Mouse (Mus musculus): Measurements from ENCODE around the gene Cd40.

Gene Cd40

GRCm38 (mm10) chr2:165056377-165057085 is 1.1 kb downstream of the Cd40 start:
- DNase-seq (ENCODE audit: low read depth, low spot score): no peak

DNA sequence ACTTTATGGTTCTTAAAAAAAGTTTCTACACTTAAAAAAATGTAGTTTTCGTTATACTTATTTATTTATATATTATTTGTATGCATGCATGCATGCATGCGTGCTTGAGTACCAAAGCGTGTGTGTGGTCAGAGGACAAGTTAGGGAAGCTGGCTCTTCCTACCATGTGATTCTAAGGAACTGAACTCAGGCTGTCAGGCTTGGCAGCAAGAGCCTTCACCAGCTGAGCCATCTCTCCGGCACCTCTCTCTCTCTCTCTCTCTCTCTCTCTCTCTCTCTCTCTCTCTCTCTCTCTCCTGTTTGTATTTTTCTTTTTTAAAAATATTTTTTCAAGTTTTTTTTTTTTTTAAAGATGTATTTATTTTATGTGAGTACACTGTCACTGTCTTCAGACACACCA is 4.5 kb downstream of the Cd40 start:
- no peak for DNase-seq (ENCODE audit: low read depth, low spot score)

GRCm38 (mm10) chr2:165061638-165062433 is 6.4 kb downstream of the Cd40 start:
- DNase-seq (ENCODE audit: low read depth, low spot score): peak; percentile 13

DNA sequence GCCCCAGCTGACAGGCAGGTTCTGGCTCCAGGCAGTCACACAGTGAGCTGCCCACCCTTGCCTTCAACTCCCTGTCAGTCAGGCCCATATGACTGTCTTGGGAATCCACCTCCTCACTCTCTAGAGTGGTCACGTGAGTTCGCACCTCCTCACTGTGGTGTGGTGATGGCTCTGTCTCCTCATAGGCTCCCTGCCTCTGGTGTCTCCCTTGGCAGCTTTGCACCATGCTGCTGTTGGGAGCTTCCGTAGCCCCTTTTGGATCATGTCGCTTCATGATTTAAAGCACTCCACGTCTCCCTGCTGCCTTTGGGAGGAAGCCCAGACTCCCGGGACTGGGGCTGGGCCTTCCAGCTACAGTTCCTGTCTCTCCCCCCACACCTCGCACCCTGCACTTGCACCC is 9.1 kb downstream of the Cd40 start:
- DNase-seq (ENCODE audit: low read depth, low spot score): no peak

DNA sequence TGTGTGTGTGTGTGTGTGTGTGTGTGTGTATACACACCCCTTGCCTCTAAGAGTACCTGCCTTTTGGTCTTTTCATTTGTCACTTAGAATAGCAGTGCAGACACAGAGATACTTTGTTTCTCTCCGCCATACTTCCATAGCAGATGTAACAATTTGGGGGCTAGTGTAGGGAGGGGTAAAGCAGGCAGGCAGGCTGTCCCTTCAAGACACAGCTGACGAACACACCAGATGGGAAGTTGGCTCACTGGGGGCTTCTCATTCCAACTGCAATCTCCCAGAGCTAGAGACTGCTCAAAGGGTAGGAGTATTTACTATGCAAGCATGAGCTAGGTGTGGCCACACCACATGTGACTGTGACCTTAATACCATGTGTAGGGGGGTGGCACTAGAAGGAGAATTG is 13.4 kb downstream of the Cd40 start:
- no peak for DNase-seq (ENCODE audit: low read depth, low spot score)

DNA sequence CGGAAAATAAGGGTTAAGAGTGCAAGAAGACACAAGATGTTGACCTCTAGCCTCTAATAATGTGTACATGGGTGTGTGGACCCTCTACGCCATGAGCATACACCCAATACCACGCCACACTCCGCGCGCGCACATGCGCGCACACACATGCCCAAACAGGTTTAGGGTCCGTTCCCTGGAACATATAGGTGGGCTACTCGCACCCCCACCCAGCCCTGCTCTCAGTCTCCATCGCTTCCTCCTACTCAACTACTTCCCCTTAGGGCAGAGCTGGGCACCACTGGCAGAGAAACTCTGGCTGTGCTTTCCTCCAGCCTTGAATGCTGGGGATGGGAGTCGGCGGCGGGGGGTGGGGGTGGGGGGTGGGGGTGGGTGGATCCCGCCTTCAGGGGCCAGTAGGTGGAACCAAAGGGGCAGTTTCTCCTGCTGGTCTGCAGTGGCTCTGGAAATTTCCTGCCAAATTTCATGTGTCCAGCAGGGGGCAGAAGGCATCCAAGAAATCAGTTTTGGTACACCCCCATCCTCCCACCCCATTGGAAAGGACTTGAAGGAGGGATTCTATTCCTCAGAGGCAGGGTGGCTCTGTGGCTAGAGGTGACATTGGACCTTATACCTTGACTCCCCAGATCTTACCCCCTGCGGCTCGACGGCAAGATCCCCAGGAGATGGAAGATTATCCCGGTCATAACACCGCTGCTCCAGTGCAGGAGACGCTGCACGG is 14.8 kb downstream of the Cd40 start:
- DNase-seq (ENCODE audit: low read depth, low spot score): no peak

- DNase-seq (ENCODE audit: low read depth, low spot score): no peak
Observed at GRCm38 (mm10) chr2:165073381-165073781, 18.0 kb downstream of the Cd40 start.

- peak; percentile 17 for DNase-seq (ENCODE audit: low read depth, low spot score)
Observed at GRCm38 (mm10) chr2:165074081-165074884, 18.9 kb downstream of the Cd40 start.

- DNase-seq (ENCODE audit: low read depth, low spot score): peak; percentile 50
Observed at GRCm38 (mm10) chr2:165074937-165075336, 19.5 kb downstream of the Cd40 start.

GRCm38 (mm10) chr2:165077055-165077454 is 21.6 kb downstream of the Cd40 start:
- no peak for DNase-seq (ENCODE audit: low read depth, low spot score)

DNA sequence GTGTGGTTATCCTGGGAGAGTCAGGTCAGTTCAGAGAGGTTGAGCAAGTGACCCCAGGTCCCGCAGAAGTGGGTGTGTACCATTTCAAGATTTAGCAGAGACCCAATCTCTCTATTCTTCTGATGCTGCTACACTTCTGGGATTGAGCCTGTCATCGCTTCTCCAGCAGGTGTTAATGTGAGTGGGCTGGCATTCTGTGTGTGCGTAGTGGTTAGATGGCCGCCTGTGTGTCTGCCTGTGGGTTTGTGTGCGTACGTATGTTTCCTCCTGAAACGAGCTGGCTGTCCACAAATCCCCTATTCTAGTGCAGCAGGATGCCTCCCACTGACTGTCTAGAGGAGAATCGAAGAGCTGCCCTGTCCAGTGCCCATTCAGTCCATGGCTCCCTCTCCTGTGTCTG is 22.6 kb downstream of the Cd40 start:
- no peak for DNase-seq (ENCODE audit: low read depth, low spot score)

DNA sequence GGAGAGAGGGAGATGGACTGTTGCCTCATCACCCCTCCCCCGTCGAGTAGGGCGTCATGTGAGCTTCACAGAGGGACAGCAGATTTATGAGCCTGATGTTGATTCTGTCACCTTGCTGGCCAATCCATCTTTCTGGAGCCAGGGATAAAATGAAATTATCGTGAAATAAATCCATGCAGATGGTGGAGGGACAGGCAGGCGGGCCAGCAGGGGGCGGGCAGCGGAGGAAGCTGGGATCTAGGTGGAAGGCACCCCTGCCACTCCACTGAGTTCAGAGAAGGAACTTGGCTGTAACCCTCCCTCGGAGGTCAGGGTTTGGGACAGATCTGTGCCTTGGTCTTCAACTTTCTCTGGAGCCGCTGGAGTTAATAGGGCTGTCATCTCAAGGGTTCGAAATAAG is 23.2 kb downstream of the Cd40 start:
- no peak for DNase-seq (ENCODE audit: low read depth, low spot score)

- DNase-seq (ENCODE audit: low read depth, low spot score): no peak
Observed at GRCm38 (mm10) chr2:165080657-165081056, 25.2 kb downstream of the Cd40 start.

DNA sequence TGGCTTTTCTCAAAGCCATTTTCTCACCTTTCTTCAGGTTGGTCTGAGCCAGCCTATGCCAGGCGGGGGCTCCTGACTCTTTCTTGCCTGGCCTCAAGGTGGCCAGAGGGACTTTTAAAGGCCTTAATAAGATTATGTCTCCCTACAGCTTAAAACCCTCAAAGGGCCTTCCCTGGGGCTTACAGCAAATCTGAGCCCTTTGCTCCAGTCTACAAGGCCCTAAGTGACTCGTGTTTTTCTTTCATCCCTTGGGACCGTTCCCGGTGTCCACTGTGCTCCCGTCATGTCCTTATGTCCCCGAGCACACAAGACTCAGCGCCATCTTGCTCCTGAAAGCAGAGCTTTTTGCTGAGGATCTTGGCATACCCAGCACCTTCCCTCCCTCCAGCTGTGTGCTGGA is 25.8 kb downstream of the Cd40 start:
- DNase-seq (ENCODE audit: low read depth, low spot score): no peak

GRCm38 (mm10) chr2:165086634-165087033 is 31.2 kb downstream of the Cd40 start:
- DNase-seq (ENCODE audit: low read depth, low spot score): no peak

DNA sequence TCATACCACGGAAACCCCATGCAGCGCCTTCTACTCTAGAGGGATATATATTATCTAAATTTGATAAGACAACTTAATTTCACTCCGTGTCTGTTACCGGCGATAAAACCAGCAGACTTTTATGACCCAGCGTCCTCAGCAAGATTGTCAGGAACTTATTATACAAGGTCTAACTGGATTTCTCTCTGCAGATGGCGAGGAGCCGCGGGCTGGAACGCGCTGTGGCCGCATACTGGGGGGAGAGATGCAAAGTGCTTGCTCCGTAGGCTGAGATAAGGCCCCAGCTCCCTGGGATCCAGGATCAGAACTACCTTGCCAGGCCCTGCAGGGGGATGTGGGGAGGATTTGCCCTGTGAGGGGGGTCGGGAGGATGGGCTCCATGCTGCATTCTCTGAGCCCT is 34.0 kb downstream of the Cd40 start:
- DNase-seq (ENCODE audit: low read depth, low spot score): no peak

DNA sequence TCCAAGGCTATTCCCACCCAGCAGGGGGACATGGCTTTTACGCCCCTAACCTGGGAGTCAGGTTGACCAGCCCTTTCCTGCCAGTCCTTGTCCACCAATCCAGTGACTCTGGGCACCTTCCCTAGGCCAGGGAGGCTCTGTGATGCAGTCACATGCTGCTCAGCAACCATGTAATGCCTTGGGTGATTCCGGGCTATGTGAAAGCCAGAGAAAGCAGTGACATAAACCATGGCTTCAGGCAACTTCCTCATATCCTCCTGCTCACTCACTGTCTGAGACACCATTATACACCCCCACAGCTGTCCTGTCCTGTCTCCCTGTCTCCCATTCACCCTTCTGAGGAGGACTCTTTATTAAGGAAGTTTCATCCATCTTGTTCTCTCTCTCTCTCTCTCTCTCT is 35.2 kb downstream of the Cd40 start, which contains the start of gene 1700025C18Rik:
TSS of gene 1700025C18Rik (minus strand) at position 101 of the 400 bp plus-strand sequence.
- no peak for DNase-seq (ENCODE audit: low read depth, low spot score)

- DNase-seq (ENCODE audit: low read depth, low spot score): no peak
Observed at GRCm38 (mm10) chr2:165091433-165091965, 36.1 kb downstream of the Cd40 start.

DNA sequence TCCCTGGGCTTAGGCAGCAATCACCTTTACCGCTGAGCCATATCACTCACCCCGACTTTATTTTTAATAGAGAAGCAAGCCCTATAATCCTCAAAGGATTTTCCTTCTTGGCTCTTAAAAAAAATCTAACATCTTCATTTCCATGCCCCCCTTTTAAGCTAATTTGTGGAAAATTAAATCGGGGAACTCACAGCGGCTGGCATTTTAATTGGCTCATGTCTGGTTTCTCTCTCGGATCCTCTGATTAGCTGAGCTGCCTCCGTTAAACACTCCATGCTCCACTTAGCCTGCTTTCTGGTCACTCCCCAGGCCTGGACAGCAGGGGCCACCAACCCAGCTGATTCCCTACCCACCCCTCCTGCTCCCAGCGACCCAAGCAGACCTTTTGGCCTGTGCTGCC is 37.0 kb downstream of the Cd40 start:
- DNase-seq (ENCODE audit: low read depth, low spot score): no peak

- DNase-seq (ENCODE audit: low read depth, low spot score): no peak
Observed at GRCm38 (mm10) chr2:165096367-165096766, 40.9 kb downstream of the Cd40 start.

- no peak for DNase-seq (ENCODE audit: low read depth, low spot score)
Observed at GRCm38 (mm10) chr2:165098861-165099260, 43.4 kb downstream of the Cd40 start.
